Mouse (Mus musculus) limb, embryonic 12.5 days (tissue): ENCODE data around the gene Cx3cr1. TPM values are rescaled to one million over a fixed set of nuclear protein-coding genes. Genes with fewer than 3 reads are reported as not detected.
A peak's percentile ranks its signal among the peaks of the same experiment; 100 is the strongest.

Experiments
- ATAC-seq: fragments of 200-750 bp; cut with Nextera tagmentation; 2 replicates; pipeline ENCODE4 v1.8.0; 2017; ENCODE audit warnings: low read depth, moderate TSS enrichment; ENCODE audit not compliant: insufficient number of reproducible peaks, insufficient read depth, low FRiP score, low TSS enrichment
- H3K27ac ChIP-seq: fragments of 300-500 bp; sonication (generic); 2 replicates; pipeline ENCODE4 v1.5.1; 2016; ENCODE audit warnings: mild to moderate bottlenecking, moderate library complexity
- H3K27me3 ChIP-seq: fragments of 300-500 bp; sonication (generic); 2 replicates; pipeline ENCODE4 v1.6.1; 2016; ENCODE audit warnings: mild to moderate bottlenecking, moderate library complexity
- H3K36me3 ChIP-seq: fragments of 300-500 bp; sonication (generic); 2 replicates; pipeline ENCODE4 v1.6.1; 2016; ENCODE audit warnings: mild to moderate bottlenecking, moderate library complexity
- H3K4me1 ChIP-seq: fragments of 300-500 bp; sonication (generic); replicated peaks from 2 replicates; pipeline ENCODE4 v1.6.1; 2016
- H3K4me2 ChIP-seq: fragments of 300-500 bp; sonication (generic); 2 replicates; pipeline ENCODE4 v1.6.1; 2016; ENCODE audit warnings: mild to moderate bottlenecking, moderate library complexity
- H3K4me3 ChIP-seq: fragments of 300-500 bp; sonication (generic); replicated peaks from 2 replicates; pipeline ENCODE4 v1.5.1; 2016; ENCODE audit warnings: mild to moderate bottlenecking
- H3K9ac ChIP-seq: fragments of 300-500 bp; sonication (generic); replicated peaks from 2 replicates; pipeline ENCODE4 v1.6.1; 2016; ENCODE audit warnings: mild to moderate bottlenecking, moderate library complexity
- H3K9me3 ChIP-seq: fragments of 300-500 bp; sonication (generic); 2 replicates; pipeline ENCODE4 v1.6.1; 2016; ENCODE audit warnings: mild to moderate bottlenecking, moderate library complexity
- WGBS: fragments of 180-500 bp; shearing (Covaris S2); methylation state at CpG from one replicate; pipeline ENCODE4 v1.1.7; 2016; 5-methylcytosine and 5-hydroxymethylcytosine counted together
- polyA plus RNA-seq: library from polyadenylated mRNA; unstranded; fragments of >200 nt; fragmentation: Nextera tagmentation; extraction: Ambion mirVana; gene quantifications from 2 replicates; pipeline ENCODE4 v1.2.1, GENCODE M21; 2016

Gene Cx3cr1
- polyA plus RNA-seq, 1 experiment from 2014 or later: 5.9 TPM

GRCm38 (mm10) chr9:120027401-120028151 lies 42.1 kb downstream of the Cx3cr1 start:
- 37% methylated on average over 14 of the region's 14 CpGs for WGBS

GRCm38 (mm10) chr9:120024625-120025024 lies 45.1 kb downstream of the Cx3cr1 start:
- Histone ChIP-seq H3K4me2 (no peak overlapping the region), H3K27ac (no peak overlapping the region), H3K36me3 (no peaks in the 10 kb centered on the region), H3K4me3 (no peak overlapping the region), H3K9ac (no peak overlapping the region), H3K4me1 (peaks cover 6% of the 10 kb centered on the region; the same call in 1 of the 2 replicates), H3K27me3 (no peaks in the 10 kb centered on the region), H3K9me3 (no peaks in the 10 kb centered on the region)
- WGBS: 86% methylated on average over 5 of the region's 5 CpGs
- ATAC-seq: no peak

More at GRCm38 (mm10) chr9:120027401-120028151, 42.1 kb downstream of the Cx3cr1 start:
- peak; percentile 29; the same call in 1 of the 2 replicates for ATAC-seq
- Histone ChIP-seq H3K9ac (no peak overlapping the region), H3K4me2 (no peak overlapping the region), H3K4me1 (no peaks in the 10 kb centered on the region), H3K27me3 (no peaks in the 10 kb centered on the region), H3K36me3 (no peaks in the 10 kb centered on the region), H3K4me3 (no peak overlapping the region), H3K9me3 (no peaks in the 10 kb centered on the region), H3K27ac (no peak overlapping the region)

GRCm38 (mm10) chr9:120024171-120024570 lies 45.5 kb downstream of the Cx3cr1 start:
- no peaks in the 10 kb centered on the region for H3K27me3 ChIP-seq
- ATAC-seq: no peak
- H3K4me1 ChIP-seq: peaks cover 6% of the 10 kb centered on the region; the same call in 1 of the 2 replicates
- no peaks in the 10 kb centered on the region for H3K9me3 ChIP-seq
- no peak overlapping the region for H3K9ac ChIP-seq
- no peak overlapping the region for H3K4me3 ChIP-seq
- WGBS: 84% methylated on average over 10 of the region's 10 CpGs
- H3K4me2 ChIP-seq: no peak overlapping the region
- no peak overlapping the region for H3K27ac ChIP-seq
- no peaks in the 10 kb centered on the region for H3K36me3 ChIP-seq

- no peak within 1 kb of the TSS for H3K9ac ChIP-seq
- H3K36me3 ChIP-seq: no peaks in the 10 kb centered on the region
- H3K4me2 ChIP-seq: no peak within 1 kb of the TSS
- H3K27ac ChIP-seq: no peak within 1 kb of the TSS
- no peaks in the 10 kb centered on the region for H3K9me3 ChIP-seq
- H3K4me3 ChIP-seq: no peak within 1 kb of the TSS
- H3K4me1 ChIP-seq: peaks cover 6% of the 10 kb centered on the region; the same call in 1 of the 2 replicates
- 0 out of 2 replicates have a peak, but pooled peaks have one; percentile 22 for ATAC-seq
- WGBS: 87% methylated on average over 18 of the region's 18 CpGs
- no peaks in the 10 kb centered on the region for H3K27me3 ChIP-seq
These were observed 46.4 kb downstream of the Cx3cr1 start, which contains the start of gene Xirp1 for GRCm38 (mm10) chr9:120023086-120023811. Gene Xirp1, minus strand, starts transcription at chr9:120023598.

- ATAC-seq: no peak
These were observed 48.5 kb downstream of the Cx3cr1 start for GRCm38 (mm10) chr9:120021164-120021563.

GRCm38 (mm10) chr9:120020285-120020890 lies 49.3 kb downstream of the Cx3cr1 start:
- no peaks in the 10 kb centered on the region for H3K36me3 ChIP-seq
- H3K4me2 ChIP-seq: no peak overlapping the region
- peaks cover 6% of the 10 kb centered on the region; the same call in 1 of the 2 replicates for H3K4me1 ChIP-seq
- H3K9me3 ChIP-seq: no peaks in the 10 kb centered on the region
- no peak for ATAC-seq
- WGBS: 45% methylated on average over 7 of the region's 7 CpGs
- no peak overlapping the region for H3K27ac ChIP-seq
- H3K27me3 ChIP-seq: no peaks in the 10 kb centered on the region
- H3K4me3 ChIP-seq: no peak overlapping the region
- no peak overlapping the region for H3K9ac ChIP-seq

More at GRCm38 (mm10) chr9:120021164-120021563, 48.5 kb downstream of the Cx3cr1 start:
- Histone ChIP-seq H3K27me3 (no peaks in the 10 kb centered on the region), H3K27ac (0 out of 2 replicates have a peak overlapping the region, but pooled peaks have one; percentile 9), H3K9me3 (no peaks in the 10 kb centered on the region), H3K9ac (no peak overlapping the region), H3K36me3 (no peaks in the 10 kb centered on the region), H3K4me3 (no peak overlapping the region), H3K4me1 (peaks cover 6% of the 10 kb centered on the region; the same call in 1 of the 2 replicates), H3K4me2 (no peak overlapping the region)
- 58% methylated on average over 5 of the region's 5 CpGs for WGBS

- no peak overlapping the region for H3K27ac ChIP-seq
- no peak overlapping the region for H3K4me3 ChIP-seq
- 71% methylated on average over 10 of the region's 10 CpGs for WGBS
- no peak overlapping the region for H3K4me2 ChIP-seq
- H3K36me3 ChIP-seq: no peaks in the 10 kb centered on the region
- ATAC-seq: no peak
- H3K27me3 ChIP-seq: no peaks in the 10 kb centered on the region
- H3K9ac ChIP-seq: peak overlapping the region; percentile 23; the same call in 1 of the 2 replicates
- H3K9me3 ChIP-seq: no peaks in the 10 kb centered on the region
- peaks cover 6% of the 10 kb centered on the region; the same call in 1 of the 2 replicates for H3K4me1 ChIP-seq
These were observed 52.7 kb downstream of the Cx3cr1 start for GRCm38 (mm10) chr9:120016956-120017355.

- Histone ChIP-seq H3K27me3 (no peaks in the 10 kb centered on the region), H3K4me2 (no peak overlapping the region), H3K4me3 (no peak overlapping the region), H3K9me3 (no peaks in the 10 kb centered on the region), H3K9ac (no peak overlapping the region), H3K36me3 (no peaks in the 10 kb centered on the region), H3K4me1 (peaks cover 6% of the 10 kb centered on the region; the same call in 1 of the 2 replicates), H3K27ac (no peak overlapping the region)
- no peak for ATAC-seq
- 51% methylated on average over 6 of the region's 6 CpGs for WGBS
These were observed 54.9 kb downstream of the Cx3cr1 start for GRCm38 (mm10) chr9:120014828-120015227.

GRCm38 (mm10) chr9:120013251-120013820 lies 56.3 kb downstream of the Cx3cr1 start:
- no peak overlapping the region for H3K9ac ChIP-seq
- no peak for ATAC-seq
- no peak overlapping the region for H3K27ac ChIP-seq
- peaks cover 6% of the 10 kb centered on the region; the same call in 1 of the 2 replicates for H3K4me1 ChIP-seq
- H3K36me3 ChIP-seq: no peaks in the 10 kb centered on the region
- no peaks in the 10 kb centered on the region for H3K27me3 ChIP-seq
- no peaks in the 10 kb centered on the region for H3K9me3 ChIP-seq
- no peak overlapping the region for H3K4me3 ChIP-seq
- 70% methylated on average over 11 of the region's 11 CpGs for WGBS
- no peak overlapping the region for H3K4me2 ChIP-seq

GRCm38 (mm10) chr9:120012781-120013180 lies 56.9 kb downstream of the Cx3cr1 start:
- no peak overlapping the region for H3K4me2 ChIP-seq
- H3K27ac ChIP-seq: no peak overlapping the region
- ATAC-seq: no peak
- no peak overlapping the region for H3K4me3 ChIP-seq
- H3K4me1 ChIP-seq: peaks cover 6% of the 10 kb centered on the region; the same call in 1 of the 2 replicates
- H3K36me3 ChIP-seq: no peaks in the 10 kb centered on the region
- H3K27me3 ChIP-seq: no peaks in the 10 kb centered on the region
- WGBS: 86% methylated on average over 5 of the region's 5 CpGs
- peaks cover 4% of the 10 kb centered on the region; the same call in 1 of the 2 replicates for H3K9me3 ChIP-seq
- H3K9ac ChIP-seq: no peak overlapping the region
